Mouse (Mus musculus): ENCODE results near the gene Gnb2.

The Gnb2 gene

GRCm38 (mm10) chr5:137539291-137539801, 6.0 kb upstream of the Gnb2 start:
- DNase-seq (ENCODE audit: low spot score in 2 of 2), result no peak

DNA sequence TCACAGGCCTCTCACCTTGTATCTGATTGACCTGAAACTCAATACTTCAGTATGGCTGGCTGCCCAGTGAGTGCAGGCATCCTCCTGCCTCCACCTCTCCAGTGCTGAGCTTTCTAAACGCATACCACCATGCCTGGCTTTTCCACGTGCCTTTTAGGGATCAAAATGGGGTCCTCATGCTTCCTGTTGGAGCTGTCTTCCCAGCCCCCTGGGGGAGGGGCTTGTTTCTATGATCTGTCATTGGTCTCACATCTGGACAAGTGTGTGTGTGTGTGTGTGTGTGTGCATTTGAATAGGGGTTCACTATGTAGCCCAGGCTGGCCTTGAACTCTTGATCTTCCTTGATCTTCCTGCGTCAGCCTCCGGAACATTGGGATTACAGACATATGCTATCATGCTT, 4.2 kb upstream of the Gnb2 start:
- DNase-seq (ENCODE audit: low spot score in 2 of 2), result no peak

- no peak for DNase-seq (ENCODE audit: low spot score in 2 of 2)
These were observed 2.0 kb upstream of the Gnb2 start for GRCm38 (mm10) chr5:137535318-137535717.

GRCm38 (mm10) chr5:137534762-137535161, 1.5 kb upstream of the Gnb2 start:
- DNase-seq (ENCODE audit: low spot score in 2 of 2), result no peak

DNA sequence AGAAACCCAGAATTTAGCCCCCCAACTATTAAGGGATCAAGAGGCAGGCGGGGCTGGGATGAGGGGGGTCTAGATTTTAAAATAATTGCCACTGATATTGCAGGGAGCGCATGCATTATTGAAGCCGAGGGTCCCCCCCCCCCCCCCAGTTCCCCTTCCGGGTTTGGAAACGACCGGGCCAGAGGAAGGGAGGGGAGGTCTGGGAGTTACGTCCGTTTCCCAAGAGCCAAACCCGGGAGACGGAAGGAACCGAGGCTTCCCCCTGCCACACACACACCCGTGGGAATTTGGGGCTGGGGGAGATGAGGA, 548 bp downstream of the Gnb2 start:
- no peak for DNase-seq (ENCODE audit: low spot score in 2 of 2)

DNA sequence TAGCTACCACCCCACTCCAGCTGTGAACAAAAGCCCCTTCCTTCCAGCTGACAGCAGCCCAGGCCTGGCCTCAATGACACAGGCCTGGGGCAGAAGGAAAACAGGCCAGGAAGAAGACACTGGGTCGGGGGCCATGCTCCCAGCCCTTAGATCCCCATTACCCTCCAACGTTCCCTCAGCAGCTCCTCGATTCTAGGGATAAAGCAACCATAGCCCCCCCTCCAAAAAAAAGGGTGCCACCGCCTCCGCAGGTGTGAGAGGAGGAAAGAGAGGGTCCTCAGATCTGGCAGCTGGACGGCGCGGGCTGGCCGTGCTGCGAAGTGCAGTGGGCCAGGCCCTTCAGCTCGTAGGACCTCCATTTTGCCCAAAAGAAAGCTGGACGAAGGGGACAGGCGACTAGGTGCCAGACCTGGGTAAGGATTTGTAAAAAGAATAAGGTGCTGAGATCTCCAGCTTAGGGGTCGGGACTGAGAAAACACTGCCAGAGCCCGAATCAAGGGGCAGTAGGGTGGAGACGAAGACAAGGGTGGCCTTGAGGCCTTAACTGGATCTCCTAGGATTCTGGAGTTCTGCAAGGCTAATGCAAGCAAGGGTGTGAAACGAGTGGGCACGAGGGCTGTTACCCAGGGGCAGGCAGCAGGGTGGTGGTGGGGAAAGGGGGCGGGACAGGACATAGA, 1.0 kb downstream of the Gnb2 start:
- DNase-seq (ENCODE audit: low spot score in 2 of 2), result no peak

DNA sequence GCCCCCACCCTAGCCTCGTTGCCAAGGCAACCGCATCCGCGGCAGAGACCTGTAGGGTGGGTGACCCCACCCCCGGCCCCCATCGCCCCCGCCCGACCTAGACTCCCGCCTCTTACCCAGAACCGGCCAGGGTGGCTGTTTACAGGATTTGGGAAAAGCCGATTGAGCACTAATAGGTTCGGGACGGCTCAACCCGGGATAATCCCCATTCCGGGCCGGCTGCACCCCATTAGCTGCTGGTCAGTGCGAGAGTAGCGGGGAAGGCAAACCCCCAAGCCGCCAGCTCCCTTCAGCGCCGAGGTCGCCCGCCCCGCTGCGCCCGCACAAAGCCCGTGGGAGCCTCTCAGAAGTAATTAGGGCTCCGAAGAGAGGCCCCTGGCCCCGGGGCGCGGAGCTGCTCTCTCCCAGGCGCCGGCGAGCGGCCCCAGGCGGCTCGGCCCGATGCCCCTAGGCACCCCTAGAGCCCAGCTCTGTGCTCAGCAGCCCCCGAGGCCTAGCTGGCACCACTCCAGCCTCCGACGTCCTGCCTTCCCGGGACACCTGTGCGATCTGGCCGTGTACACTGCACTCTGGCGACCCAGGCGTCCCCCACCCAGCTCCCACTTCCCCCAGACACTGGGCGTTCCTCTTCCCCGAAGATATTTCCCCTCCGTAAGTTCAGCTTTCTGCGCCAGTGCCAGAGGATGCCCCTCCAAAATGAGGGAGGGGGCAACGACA, 1.7 kb downstream of the Gnb2 start:
- DNase-seq (ENCODE audit: low spot score in 2 of 2), result no peak

DNA sequence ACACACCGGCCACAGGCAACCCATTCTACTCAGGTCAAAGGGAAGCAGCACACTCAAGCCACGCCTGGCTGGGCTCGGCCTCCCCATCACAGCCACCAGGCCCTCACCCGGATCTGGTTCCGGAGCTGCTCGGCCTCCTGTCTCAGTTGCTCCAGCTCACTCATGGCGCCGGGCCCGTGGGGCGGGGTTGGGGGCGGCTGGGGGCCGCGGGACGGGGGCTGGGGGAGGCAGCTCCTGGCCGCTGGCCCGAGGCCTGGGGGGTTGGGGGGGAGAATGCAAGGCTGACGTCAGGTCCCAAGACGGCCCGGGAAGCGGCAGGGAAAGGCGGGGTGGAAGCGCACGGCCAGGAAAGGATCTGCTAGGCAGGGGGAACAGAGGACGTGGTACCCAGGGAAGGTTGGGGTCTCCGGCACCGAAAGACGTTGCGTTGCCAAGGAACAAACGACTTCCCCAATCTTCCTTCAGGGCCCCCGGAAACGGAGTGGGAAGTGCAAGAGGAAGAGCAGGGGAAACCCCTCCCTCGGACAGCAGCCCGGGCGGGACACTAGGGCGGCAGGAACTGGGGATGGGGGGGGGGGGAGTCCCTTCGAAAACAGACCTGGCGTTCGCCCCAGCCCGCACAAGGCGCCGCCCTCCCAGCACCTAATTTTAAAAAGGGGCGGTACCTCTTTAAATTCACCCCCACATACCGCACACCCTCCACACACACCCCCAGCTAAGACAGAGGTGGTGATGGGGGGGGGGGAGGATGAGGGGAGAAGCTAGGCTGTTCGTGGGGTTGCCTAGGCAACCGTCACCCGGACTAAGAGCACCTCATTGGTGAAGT, 2.5 kb downstream of the Gnb2 start:
- peak; percentile 64 to 72 for DNase-seq (ENCODE audit: low spot score in 2 of 2)

- DNase-seq (ENCODE audit: low spot score in 2 of 2), result no peak
These were observed 3.2 kb downstream of the Gnb2 start for GRCm38 (mm10) chr5:137530075-137530474.

GRCm38 (mm10) chr5:137529221-137529995, 3.9 kb downstream of the Gnb2 start:
- DNase-seq (ENCODE audit: low spot score in 2 of 2), result no peak

GRCm38 (mm10) chr5:137528247-137528968, 4.9 kb downstream of the Gnb2 start:
- DNase-seq (ENCODE audit: low spot score in 2 of 2), result no peak

GRCm38 (mm10) chr5:137527413-137527812, 5.9 kb downstream of the Gnb2 start:
- no peak for DNase-seq (ENCODE audit: low spot score in 2 of 2)

GRCm38 (mm10) chr5:137526192-137526936, 6.9 kb downstream of the Gnb2 start:
- no peak for DNase-seq (ENCODE audit: low spot score in 2 of 2)

GRCm38 (mm10) chr5:137525511-137525910, 7.8 kb downstream of the Gnb2 start:
- DNase-seq (ENCODE audit: low spot score in 2 of 2), result no peak

- no peak for DNase-seq (ENCODE audit: low spot score in 2 of 2)
These were observed 8.6 kb downstream of the Gnb2 start for GRCm38 (mm10) chr5:137524671-137525070.

GRCm38 (mm10) chr5:137524251-137524515, 9.1 kb downstream of the Gnb2 start:
- no peak for DNase-seq (ENCODE audit: low spot score in 2 of 2)

- no peak for DNase-seq (ENCODE audit: low spot score in 2 of 2)
These were observed 9.7 kb downstream of the Gnb2 start for GRCm38 (mm10) chr5:137523396-137524250.

- no peak for DNase-seq (ENCODE audit: low spot score in 2 of 2)
These were observed 10.6 kb downstream of the Gnb2 start for GRCm38 (mm10) chr5:137522711-137523110.

- no peak for DNase-seq (ENCODE audit: low spot score in 2 of 2)
These were observed 11.4 kb downstream of the Gnb2 start for GRCm38 (mm10) chr5:137521861-137522260.
